Mouse (Mus musculus): Measurements from ENCODE around the gene Emc7. TPM values are rescaled to one million over a fixed set of nuclear protein-coding genes. Genes with fewer than 3 reads are reported as not detected.

Gene Emc7
- polyA plus RNA-seq, 1 experiment: 1.7 TPM

DNA sequence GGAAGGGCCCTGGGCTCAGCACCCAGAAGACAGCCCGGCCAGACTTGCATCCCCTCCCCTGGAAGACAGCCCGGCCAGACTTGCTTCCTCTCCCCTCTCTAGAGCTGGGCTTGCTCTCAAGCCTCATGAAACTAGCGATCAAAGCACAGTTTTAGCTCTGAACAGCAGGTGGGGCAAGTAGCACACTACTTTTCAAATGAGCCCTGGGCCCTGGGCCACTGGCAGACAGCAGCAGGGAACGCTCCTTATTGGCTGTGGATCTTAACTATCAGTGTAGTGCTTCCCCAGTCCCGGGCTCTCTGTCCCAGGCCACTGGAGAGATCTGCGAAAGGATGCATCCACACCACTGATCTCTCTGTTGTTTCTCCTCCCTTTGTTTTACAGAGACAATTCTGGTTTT lies 46.4 kb downstream of the Emc7 start:
- TF ChIP-seq GATA1 (IDR thresholded peaks at IDR 0.05; ENCODE audit: low read length): no peak

GRCm38 (mm10) chr2:112503978-112504377 lies 49.2 kb downstream of the Emc7 start:
- no peak for TF ChIP-seq GATA1 (IDR thresholded peaks at IDR 0.05; ENCODE audit: low read length)

- no peak for TF ChIP-seq GATA1 (IDR thresholded peaks at IDR 0.05; ENCODE audit: low read length)
These were observed 52.1 kb downstream of the Emc7 start for GRCm38 (mm10) chr2:112506841-112507435.

- no peak for TF ChIP-seq GATA1 (IDR thresholded peaks at IDR 0.05; ENCODE audit: low read length)
These were observed 52.6 kb downstream of the Emc7 start for GRCm38 (mm10) chr2:112507444-112507843.

DNA sequence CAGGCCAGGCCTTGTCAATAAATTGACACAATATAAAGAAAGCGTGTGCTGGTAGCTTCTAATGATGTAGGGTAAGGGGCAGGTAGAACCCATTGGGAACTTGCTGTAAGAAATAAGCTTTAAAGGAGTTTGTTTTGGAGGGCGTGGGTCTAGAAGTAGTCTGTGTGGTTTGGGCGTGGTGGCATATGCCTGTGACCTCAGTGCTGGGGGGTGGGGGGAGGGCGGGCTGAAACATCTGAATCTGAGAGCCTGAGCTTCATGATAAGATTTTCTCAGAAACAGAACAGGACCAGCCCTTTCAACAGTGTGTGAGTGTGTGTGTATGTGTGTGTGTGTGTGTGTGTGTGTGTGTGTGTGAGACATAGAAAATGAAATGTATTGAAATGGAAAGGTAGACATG lies 55.3 kb downstream of the Emc7 start:
- peak; percentile 37 for TF ChIP-seq GATA1 (IDR thresholded peaks at IDR 0.05; ENCODE audit: low read length)

GRCm38 (mm10) chr2:112513036-112513435 lies 58.2 kb downstream of the Emc7 start:
- no peak for TF ChIP-seq GATA1 (IDR thresholded peaks at IDR 0.05; ENCODE audit: low read length)

DNA sequence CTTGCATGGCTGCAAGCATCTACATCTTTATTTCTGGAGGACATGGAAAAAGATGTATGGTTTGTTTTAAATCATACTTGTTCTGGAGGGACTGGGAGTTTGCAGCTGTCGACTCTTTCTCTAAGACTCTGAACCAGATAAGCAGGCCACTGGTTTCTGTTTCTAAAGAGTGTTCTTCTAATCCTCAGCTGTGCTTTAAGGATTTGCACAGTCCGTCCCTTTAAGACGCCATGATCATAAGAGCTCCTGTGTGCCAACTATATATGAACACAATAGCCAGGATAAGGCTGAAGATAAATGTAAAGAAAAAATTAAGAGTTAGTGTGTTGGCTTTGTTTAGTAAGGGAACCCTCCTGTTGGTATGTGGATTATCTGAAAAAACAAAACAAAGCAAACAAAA lies 61.9 kb downstream of the Emc7 start:
- no peak for TF ChIP-seq GATA1 (IDR thresholded peaks at IDR 0.05; ENCODE audit: low read length)

- TF ChIP-seq GATA1 (IDR thresholded peaks at IDR 0.05; ENCODE audit: low read length): no peak
These were observed 62.4 kb downstream of the Emc7 start for GRCm38 (mm10) chr2:112517218-112517617.

DNA sequence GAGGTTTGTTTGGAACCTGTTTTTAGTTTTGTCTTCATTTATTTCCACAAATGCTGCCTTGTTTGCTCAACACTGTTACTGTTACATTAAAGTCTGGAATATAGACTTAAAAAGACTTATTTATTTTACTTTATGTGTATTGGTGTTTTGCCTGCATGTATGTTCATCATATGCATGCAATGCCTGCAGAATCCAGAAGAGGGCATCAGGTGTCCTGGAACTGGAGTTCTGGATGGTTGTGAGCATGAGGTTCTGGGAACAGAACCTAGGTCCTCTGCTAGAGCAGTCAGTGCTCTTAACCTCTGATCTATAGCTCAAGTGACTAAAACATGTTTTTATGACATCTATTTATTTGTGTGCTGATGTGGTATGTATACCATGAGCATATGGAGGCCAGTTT lies 63.7 kb downstream of the Emc7 start:
- no peak for TF ChIP-seq GATA1 (IDR thresholded peaks at IDR 0.05; ENCODE audit: low read length)

GRCm38 (mm10) chr2:112520526-112521482 lies 66.0 kb downstream of the Emc7 start:
- TF ChIP-seq GATA1 (IDR thresholded peaks at IDR 0.05; ENCODE audit: low read length): no peak

Other genes with a start within 250 kb of the Emc7 start
- 35.9 and 44.2 TPM in 2 replicates for gene Lpcat4, start 215.5 kb upstream of the Emc7 start, polyA plus RNA-seq (2012)
- gene Nutm1, start 195.7 kb upstream of the Emc7 start, polyA plus RNA-seq (2012): 0.03 TPM in 1 of 2 replicates, not detected in the other
- gene Nop10, start 193.1 kb upstream of the Emc7 start, polyA plus RNA-seq (2012): 35.6 and 100 TPM in 2 replicates
- 3.1 and 3.8 TPM in 2 replicates for gene Slc12a6, start 189.2 kb upstream of the Emc7 start, polyA plus RNA-seq (2012)
- not detected in 2 replicates for gene Gm21985, start 188.7 kb upstream of the Emc7 start, polyA plus RNA-seq (2012)
- gene Emc4, start 87.0 kb upstream of the Emc7 start, polyA plus RNA-seq (2012): 46.5 and 59.3 TPM in 2 replicates
- gene Katnbl1, start 75.8 kb upstream of the Emc7 start, polyA plus RNA-seq (2012): 5.1 and 9.2 TPM in 2 replicates
- gene Chrm5, start 25.8 kb downstream of the Emc7 start, polyA plus RNA-seq (2012): not detected in 2 replicates
- 9.2 and 12.4 TPM in 2 replicates for gene Aven, start 38.0 kb downstream of the Emc7 start, polyA plus RNA-seq (2012)

All from G1E-ER4 (cell line).